Mouse (Mus musculus) left cerebral cortex, postnatal 36 days (tissue): Measurements from ENCODE around the gene Kazn. TPM values are rescaled to one million over a fixed set of nuclear protein-coding genes. Genes with fewer than 3 reads are reported as not detected.

Source experiments
- DNase-seq, 2 experiments: peaks; one replicate each; pipeline ENCODE4 v3.0.0; 2021 to 2022; ENCODE audit warnings: low spot score in 2 of 2, mixed read lengths in 1 of 2
- intact Hi-C: fragments of 180-260 bp; cut with DNase I; formaldehyde crosslinking; loops from one replicate; pipeline ENCODE4 v1.15.1; 2025
- total RNA-seq, 2 experiments: library from RNA; stranded (reverse); gene quantifications; 2 replicates each; pipeline ENCODE4 v1.2.3; 2021

Gene Kazn
- total RNA-seq, 2 experiments from 2014 or later, result 80.6 to 112 TPM

GRCm38 (mm10) chr4:142246698-142247097 is 7.5 kb upstream of the Kazn start:
- intact Hi-C loops, result loop anchor here (10.0 kb wide), 1 partner anchor 638 kb away; no protein-coding TSS in a partner anchor
- no peak for DNase-seq

- intact Hi-C loops, result loop anchor here (10.0 kb wide), 1 partner anchor 640 kb away; no protein-coding TSS in a partner anchor
- DNase-seq, result no peak
Observed at GRCm38 (mm10) chr4:142244641-142245040, 5.4 kb upstream of the Kazn start.

GRCm38 (mm10) chr4:142242750-142243383 is 3.7 kb upstream of the Kazn start:
- no peak for DNase-seq
- intact Hi-C loops, result loop anchor here (10.0 kb wide), 1 partner anchor 642 kb away; no protein-coding TSS in a partner anchor

GRCm38 (mm10) chr4:142242164-142242563 is 3.0 kb upstream of the Kazn start:
- no peak for DNase-seq
- intact Hi-C loops, result loop anchor here (10.0 kb wide), 1 partner anchor 643 kb away; no protein-coding TSS in a partner anchor

GRCm38 (mm10) chr4:142240874-142241273 is 1.7 kb upstream of the Kazn start:
- intact Hi-C loops, result loop anchor here (10.0 kb wide), 1 partner anchor 644 kb away; no protein-coding TSS in a partner anchor
- DNase-seq, result no peak

GRCm38 (mm10) chr4:142238486-142239239 is 538 bp downstream of the Kazn start:
- peak; percentile 46 to 48 for DNase-seq
- intact Hi-C loops, result loop anchor here (2.0 to 10.0 kb wide), 4 partner anchors 51 to 234 kb away; no protein-coding TSS in a partner anchor

- intact Hi-C loops, result loop anchor here (2.0 to 10.0 kb wide), 4 partner anchors 51 to 233 kb away; no protein-coding TSS in a partner anchor
- no peak for DNase-seq
Observed at GRCm38 (mm10) chr4:142238041-142238440, 1.2 kb downstream of the Kazn start.

- DNase-seq, result no peak
- intact Hi-C loops, result loop anchor here (5.0 to 10.0 kb wide), 3 partner anchors 49 to 232 kb away; no protein-coding TSS in a partner anchor
Observed at GRCm38 (mm10) chr4:142236681-142237080, 2.5 kb downstream of the Kazn start.

GRCm38 (mm10) chr4:142235426-142235825 is 3.8 kb downstream of the Kazn start:
- no peak for DNase-seq
- intact Hi-C loops, result loop anchor here (5.0 to 10.0 kb wide), 3 partner anchors 48 to 231 kb away; no protein-coding TSS in a partner anchor

- no peak for DNase-seq
- intact Hi-C loops, result loop anchor here (5.0 to 10.0 kb wide), 3 partner anchors 48 to 230 kb away; no protein-coding TSS in a partner anchor
Observed at GRCm38 (mm10) chr4:142234828-142235227, 4.4 kb downstream of the Kazn start.

GRCm38 (mm10) chr4:142228821-142229575 is 10.2 kb downstream of the Kazn start:
- no peak for DNase-seq
- intact Hi-C loops, result no loop called here

GRCm38 (mm10) chr4:142223898-142224645 is 15.1 kb downstream of the Kazn start:
- intact Hi-C loops, result no loop called here
- no peak for DNase-seq

GRCm38 (mm10) chr4:142222385-142222784 is 16.8 kb downstream of the Kazn start:
- no peak for DNase-seq
- intact Hi-C loops, result no loop called here

GRCm38 (mm10) chr4:142221757-142222072 is 17.5 kb downstream of the Kazn start:
- no peak for DNase-seq
- intact Hi-C loops, result no loop called here

- intact Hi-C loops, result no loop called here
- DNase-seq, result no peak
Observed at GRCm38 (mm10) chr4:142221025-142221756, 18.0 kb downstream of the Kazn start.

GRCm38 (mm10) chr4:142218997-142219396 is 20.2 kb downstream of the Kazn start:
- no peak for DNase-seq
- intact Hi-C loops, result no loop called here

- intact Hi-C loops, result no loop called here
- DNase-seq, result no peak
Observed at GRCm38 (mm10) chr4:142217048-142217447, 22.2 kb downstream of the Kazn start.

- intact Hi-C loops, result no loop called here
- DNase-seq, result no peak
Observed at GRCm38 (mm10) chr4:142215760-142216159, 23.4 kb downstream of the Kazn start.

- intact Hi-C loops, result no loop called here
- DNase-seq, result no peak
Observed at GRCm38 (mm10) chr4:142214532-142214931, 24.7 kb downstream of the Kazn start.
